Mouse (Mus musculus) spleen, adult 2 months (tissue): ENCODE results near the gene Spata19. TPM values are rescaled to one million over a fixed set of nuclear protein-coding genes. Genes with fewer than 3 reads are reported as not detected.

Experiments
- DNase-seq, 2 experiments: peaks; one replicate each; pipeline versions ENCODE4 v3.0.0 to v3.0.0-alpha.2; 2012 to 2021; ENCODE audit warnings: low spot score in 2 of 2, low read depth in 1 of 2
- H3K27ac ChIP-seq: fragments of 200-500 bp; 2 replicates; pipeline ENCODE4 v1.5.1; 2012; ENCODE audit warnings: low read length, inconsistent platforms; ENCODE audit not compliant: insufficient read depth
- H3K27me3 ChIP-seq: fragments of 200-500 bp; 2 replicates; pipeline ENCODE4 v1.6.1; 2012; ENCODE audit warnings: mild to moderate bottlenecking, moderate library complexity, low read length, inconsistent platforms; ENCODE audit not compliant: control insufficient read depth, insufficient read depth
- H3K36me3 ChIP-seq: fragments of 200-500 bp; 2 replicates; pipeline ENCODE4 v1.6.1; 2012; ENCODE audit warnings: mild to moderate bottlenecking, low read length, inconsistent platforms; ENCODE audit not compliant: control insufficient read depth, insufficient read depth
- H3K4me1 ChIP-seq: fragments of 200-500 bp; 2 replicates; pipeline ENCODE4 v1.6.1; 2011; ENCODE audit warnings: inconsistent platforms; ENCODE audit not compliant: control insufficient read depth, insufficient read depth, insufficient read length
- H3K4me3 ChIP-seq: fragments of 200-500 bp; 2 replicates; pipeline ENCODE4 v1.5.1; 2011; ENCODE audit warnings: mild to moderate bottlenecking, inconsistent platforms; ENCODE audit not compliant: insufficient read depth, insufficient read length; ENCODE audit errors: extremely low read depth
- CTCF ChIP-seq: fragments of 200-500 bp; IDR thresholded peaks from 2 replicates; pipeline ENCODE4 v1.5.1; 2011; ENCODE audit warnings: mild to moderate bottlenecking, inconsistent platforms; ENCODE audit not compliant: insufficient read depth, insufficient read length, insufficient replicate concordance; ENCODE audit errors: extremely low read depth
- POLR2A ChIP-seq: fragments of 200-500 bp; IDR thresholded peaks from 2 replicates; pipeline ENCODE4 v1.6.1; 2011; ENCODE audit warnings: low read depth, low read length, inconsistent platforms
- WGBS: fragments of 180-500 bp; shearing (Covaris S2); methylation state at CpG from one replicate; pipeline ENCODE4 v1.1.7; 2018; 5-methylcytosine and 5-hydroxymethylcytosine counted together
- polyA plus RNA-seq: library from polyadenylated mRNA; depleted of rRNA; stranded (reverse); fragments of >200 nt; gene quantifications from 2 replicates; pipeline ENCODE4 v1.2.3, GENCODE M21; 2012; rRNA removed

Gene Spata19
- polyA plus RNA-seq, 1 experiment: not detected

DNA sequence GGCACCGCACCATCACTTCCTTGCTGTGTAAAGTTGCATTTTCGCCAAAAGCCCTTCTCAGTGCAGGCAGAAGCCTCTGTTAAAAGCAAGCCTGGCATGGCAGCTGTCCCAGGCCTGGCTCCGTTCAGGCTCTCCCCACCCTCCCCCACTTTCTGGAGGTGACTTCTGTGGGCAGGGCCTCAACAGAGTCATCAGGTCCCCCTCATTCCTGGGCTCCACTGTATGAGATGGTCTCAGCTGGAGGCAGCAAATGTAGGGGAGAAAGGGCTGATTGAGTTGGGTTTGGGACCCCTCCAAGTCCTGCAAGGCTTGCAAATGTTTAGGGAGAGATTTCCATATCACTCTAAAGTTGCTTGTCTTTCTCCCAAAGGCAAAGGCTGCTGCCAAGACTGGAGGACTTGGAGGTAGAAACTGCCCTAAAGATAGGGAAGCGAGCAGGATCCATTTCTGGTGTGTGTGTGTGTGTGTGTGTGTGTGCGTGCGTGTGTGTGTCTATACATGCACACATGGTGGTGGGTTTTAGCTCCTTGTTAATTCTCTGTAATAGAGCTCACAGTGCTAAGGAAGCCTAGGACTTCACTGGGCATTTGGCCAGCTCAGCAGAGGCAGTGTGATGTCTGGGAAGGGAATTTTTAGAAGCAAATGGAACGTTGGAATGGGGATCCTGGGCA, 40.9 kb downstream of the Spata19 start:
- H3K27me3 ChIP-seq: no peaks in the 10 kb centered on the region

GRCm38 (mm10) chr9:27449780-27450422, 53.3 kb downstream of the Spata19 start:
- WGBS: 73% methylated on average over 9 of the region's 9 CpGs
- Histone ChIP-seq H3K4me1 (no peaks in the 10 kb centered on the region), H3K27ac (no peak overlapping the region), H3K27me3 (no peaks in the 10 kb centered on the region), H3K36me3 (no peaks in the 10 kb centered on the region), H3K4me3 (no peak overlapping the region)
- no peak for DNase-seq
- TF ChIP-seq POLR2A (no peak), CTCF (no peak)

More for the DNA sequence above, 40.9 kb downstream of the Spata19 start:
- no peak overlapping the region for H3K27ac ChIP-seq
- H3K4me1 ChIP-seq: no peaks in the 10 kb centered on the region
- TF ChIP-seq CTCF: no peak
- no peak for TF ChIP-seq POLR2A
- H3K36me3 ChIP-seq: no peaks in the 10 kb centered on the region
- WGBS: 74% methylated on average over 7 of the region's 7 CpGs
- H3K4me3 ChIP-seq: no peak overlapping the region
- no peak for DNase-seq

Other genes starting within 250 kb of the Spata19 start
- 5.9 and 6.4 TPM in 2 replicates for gene Jam3, start 241.4 kb upstream of the Spata19 start, polyA plus RNA-seq
- 0.21 and 0.29 TPM in 2 replicates for gene Igsf9b, start 97.6 kb upstream of the Spata19 start, polyA plus RNA-seq